Mouse (Mus musculus): ENCODE results near the gene Rfpl4b. TPM values are rescaled to one million over a fixed set of nuclear protein-coding genes. Genes with fewer than 3 reads are reported as not detected.

Gene Rfpl4b
- not detected for polyA plus RNA-seq (2014; fragmentation: Illumina TruSeq; extraction: RNeasy Lipid Tissue Mini Kit (QIAGEN cat#74804); ENCODE audit: low read depth, low replicate concordance)

GRCm38 (mm10) chr10:38821679-38822078 is at the start of gene Rfpl4b:
Rfpl4b (minus strand) TSS chr10:38821779.

Other genes with a start within 250 kb of the Rfpl4b start
- 1.5 TPM for gene Lama4, start 143.7 kb upstream of the Rfpl4b start, polyA plus RNA-seq (2014; fragmentation: Illumina TruSeq; extraction: RNeasy Lipid Tissue Mini Kit (QIAGEN cat#74804); ENCODE audit: low read depth, low replicate concordance)